Mouse (Mus musculus) liver, adult (tissue): Measurements from ENCODE around the gene Bri3.
A peak's percentile ranks its signal among the peaks of the same experiment; 100 is the strongest.

Experiments used
- GATA4 ChIP-seq: IDR thresholded peaks from 2 replicates; pipeline ENCODE4 v1.6.1; 2014; ENCODE audit warnings: mild to moderate bottlenecking, low read length; ENCODE audit not compliant: insufficient replicate concordance

The Bri3 gene

GRCm38 (mm10) chr5:144344592-144344991, 100.4 kb downstream of the Bri3 start:
- no peak for TF ChIP-seq GATA4

- TF ChIP-seq GATA4, result no peak
Measured at GRCm38 (mm10) chr5:144351185-144351584, 106.9 kb downstream of the Bri3 start.

- no peak for TF ChIP-seq GATA4
Measured at GRCm38 (mm10) chr5:144352250-144353047, 108.2 kb downstream of the Bri3 start.

GRCm38 (mm10) chr5:144356776-144357455, 112.7 kb downstream of the Bri3 start:
- TF ChIP-seq GATA4, result no peak

- no peak for TF ChIP-seq GATA4
Measured at GRCm38 (mm10) chr5:144357551-144357880, 113.3 kb downstream of the Bri3 start.

- no peak for TF ChIP-seq GATA4
Measured at GRCm38 (mm10) chr5:144357881-144358591, 113.8 kb downstream of the Bri3 start, which contains the start of gene Baiap2l1. Gene Baiap2l1 (minus strand): TSS chr5:144358112.

GRCm38 (mm10) chr5:144358592-144358917, 114.3 kb downstream of the Bri3 start:
- TF ChIP-seq GATA4, result no peak

- TF ChIP-seq GATA4, result no peak
Measured at GRCm38 (mm10) chr5:144359886-144360285, 115.6 kb downstream of the Bri3 start.

- peak; percentile 74; the same call in 1 of the 2 replicates for TF ChIP-seq GATA4
Measured at GRCm38 (mm10) chr5:144360346-144360745, 116.1 kb downstream of the Bri3 start.

GRCm38 (mm10) chr5:144364680-144365357, 120.6 kb downstream of the Bri3 start:
- TF ChIP-seq GATA4, result no peak

GRCm38 (mm10) chr5:144368661-144369205, 124.5 kb downstream of the Bri3 start:
- no peak for TF ChIP-seq GATA4

- TF ChIP-seq GATA4, result no peak
Measured at GRCm38 (mm10) chr5:144370986-144371385, 126.7 kb downstream of the Bri3 start.

GRCm38 (mm10) chr5:144372177-144372576, 127.9 kb downstream of the Bri3 start:
- peak; percentile 86 for TF ChIP-seq GATA4

GRCm38 (mm10) chr5:144372885-144373284, 128.6 kb downstream of the Bri3 start:
- no peak for TF ChIP-seq GATA4

GRCm38 (mm10) chr5:144379431-144379830, 135.2 kb downstream of the Bri3 start:
- TF ChIP-seq GATA4, result no peak
